Mouse (Mus musculus) heart, postnatal 0 days (tissue): ENCODE data around the gene Cx3cr1.
A peak's percentile ranks its signal among the peaks of the same experiment; 100 is the strongest.

ENCODE experiments used
- CTCF ChIP-seq: IDR thresholded peaks from 2 replicates; pipeline ENCODE4 v1.5.1; 2016; ENCODE audit warnings: antibody characterized with exemption, control low read depth, low read depth
- EP300 ChIP-seq: IDR thresholded peaks from 2 replicates; pipeline ENCODE4 v1.6.1; 2016; ENCODE audit warnings: antibody characterized with exemption, low read depth

- TF ChIP-seq CTCF (peak; percentile 18; the same call in 1 of the 2 replicates), EP300 (no peak)
Observed at GRCm38 (mm10) chr9:119937005-119937773, 132.5 kb downstream of the Cx3cr1 start, which contains the start of the genes Gorasp1 and Ttc21a.
